Mouse (Mus musculus) urinary bladder, adult 18-20 months (tissue): ENCODE data around the gene Mdm1.
"Not testable (repeated sequence)": the region's sequence is repeated elsewhere in the genome, so short reads cannot be mapped to it uniquely, and the experiment has no call there.

ENCODE experiments used
- DNase-seq, 2 experiments: peaks; one replicate each; pipeline ENCODE4 v3.0.0; 2022; ENCODE audit warnings: low spot score in 2 of 2, mixed read lengths in 2 of 2

Gene Mdm1

DNA sequence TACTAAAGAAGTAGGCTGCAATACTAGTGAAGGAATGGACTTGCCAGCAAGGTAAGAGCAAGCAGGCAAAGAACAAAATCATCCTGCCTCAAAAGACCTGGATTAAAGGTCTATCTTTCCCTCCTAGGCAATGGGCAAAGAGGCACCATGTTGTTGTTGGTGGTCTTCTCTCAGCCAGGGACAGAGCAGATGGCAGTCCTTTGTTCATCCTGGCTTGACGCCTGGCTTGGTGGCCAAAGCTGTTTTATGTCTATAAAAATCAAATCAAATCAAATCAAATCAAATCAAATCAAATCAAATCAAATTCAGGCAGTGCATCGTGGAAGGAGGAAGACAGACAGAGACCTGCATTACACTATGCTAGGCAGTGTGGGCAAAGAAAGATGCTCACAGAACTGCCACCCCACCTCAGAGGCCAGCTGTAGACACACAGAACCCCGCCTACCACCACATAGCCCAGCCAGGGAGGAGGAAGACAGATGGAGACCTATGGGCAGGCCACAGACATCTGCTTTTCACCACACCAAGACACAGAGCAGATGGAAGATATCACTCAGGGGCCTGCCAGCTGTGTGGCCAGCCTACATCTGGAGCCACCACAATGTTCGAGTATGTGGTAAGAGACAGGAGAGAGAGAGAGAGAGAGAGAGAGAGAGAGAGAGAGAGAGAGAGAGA, 74.2 kb downstream of the Mdm1 start:
- not testable (repeated sequence) for DNase-seq
